Comparison of ENCODE assay signal across 8 mouse cellular contexts in genomic region chr1:73902171-73902991, GRCm38 (mm10).
DNase-seq lines count a peak whose midpoint lies in the region; ATAC-seq and TF ChIP-seq lines count a peak whose summit lies in the region.

No protein-coding gene starts in this region.

- no peaks in the 10 kb centered on the region for H3K27me3 ChIP-seq in C2C12 (ENCODE audit: control insufficient read depth, insufficient read depth, insufficient read length)
- no peaks in the 10 kb centered on the region for H3K27me3 ChIP-seq in heart, adult 2 months (ENCODE audit: control insufficient read depth, insufficient read depth, low read length)
- no peaks in the 10 kb centered on the region for H3K27me3 ChIP-seq in kidney, embryonic 15.5 days
- no peaks in the 10 kb centered on the region for H3K27me3 ChIP-seq in limb, embryonic 15.5 days
- H3K27me3 ChIP-seq in stomach, postnatal 0 days (ENCODE audit: control insufficient read depth, insufficient read depth, low read length): no peaks in the 10 kb centered on the region

- H3K27ac ChIP-seq in heart, adult 2 months: peak overlapping the region; percentile 17; the same call in 1 of the 2 replicates
- H3K27ac ChIP-seq in kidney, embryonic 15.5 days: no peak overlapping the region
- H3K27ac ChIP-seq in limb, embryonic 15.5 days: peak overlapping the region; percentile 68
- H3K27ac ChIP-seq in stomach, postnatal 0 days (replicated peaks): no peak overlapping the region

- H3K79me2 ChIP-seq in C2C12 (ENCODE audit: control insufficient read depth, insufficient read depth): no peaks in the 10 kb centered on the region
- no peaks in the 10 kb centered on the region for H3K79me2 ChIP-seq in heart, adult 2 months (replicated peaks; ENCODE audit: control insufficient read depth, insufficient read depth, low read length)

- peak overlapping the region; percentile 26 for H3K4me2 ChIP-seq in kidney, embryonic 15.5 days
- H3K4me2 ChIP-seq in limb, embryonic 15.5 days: peak overlapping the region; percentile 12; the same call in 1 of the 2 replicates
- H3K4me2 ChIP-seq in stomach, postnatal 0 days (replicated peaks; ENCODE audit: low read depth): no peak overlapping the region

- peak; percentile 61 for TF ChIP-seq CTCF in C2C12 (IDR thresholded peaks at IDR 0.05; ENCODE audit: control insufficient read depth, insufficient read depth, insufficient read length)
- TF ChIP-seq CTCF in heart, adult 2 months (IDR thresholded peaks at IDR 0.05): peak; percentile 86
- peak; percentile 88 for TF ChIP-seq CTCF in stomach, postnatal 0 days (IDR thresholded peaks at IDR 0.05; ENCODE audit: low read depth)

- H3ac ChIP-seq in C2C12 (ENCODE audit: control insufficient read depth, insufficient read length, low read depth): no peak overlapping the region

- peak; percentile 85 for DNase-seq in embryo, embryonic 10 days (ENCODE audit: low spot score)
- peak; percentile 76 to 82 for DNase-seq in heart, adult 2 months
- peak; percentile 20 to 63 for DNase-seq in natural killer cell, adult 2 months (ENCODE audit: low spot score in 2 of 2)
- peak; percentile 80 for DNase-seq in stomach, postnatal 0 days (ENCODE audit: low spot score)

- no peaks in the 10 kb centered on the region for H3K9me3 ChIP-seq in kidney, embryonic 15.5 days (replicated peaks)
- no peaks in the 10 kb centered on the region for H3K9me3 ChIP-seq in limb, embryonic 15.5 days
- no peaks in the 10 kb centered on the region for H3K9me3 ChIP-seq in stomach, postnatal 0 days (ENCODE audit: control insufficient read depth, low read length)

- H3K36me3 ChIP-seq in C2C12 (ENCODE audit: control insufficient read depth, insufficient read depth): no peaks in the 10 kb centered on the region
- no peaks in the 10 kb centered on the region for H3K36me3 ChIP-seq in heart, adult 2 months (ENCODE audit: control insufficient read depth, insufficient read depth, low read length)
- no peaks in the 10 kb centered on the region for H3K36me3 ChIP-seq in kidney, embryonic 15.5 days
- no peaks in the 10 kb centered on the region for H3K36me3 ChIP-seq in limb, embryonic 15.5 days
- no peaks in the 10 kb centered on the region for H3K36me3 ChIP-seq in stomach, postnatal 0 days (ENCODE audit: control insufficient read depth, insufficient read depth, low read length)

- peak; percentile 95 for TF ChIP-seq EP300 in heart, adult 2 months (IDR thresholded peaks at IDR 0.05; ENCODE audit: insufficient read depth, low read depth, low read length)
- no peak for TF ChIP-seq EP300 in stomach, postnatal 0 days (optimal IDR thresholded peaks at IDR 0.05)

- 9% methylated on average over 15 of the region's 16 CpGs for WGBS in heart, adult 2 months
- WGBS in kidney, embryonic 15.5 days: 6% methylated on average over 16 of the region's 16 CpGs
- 7% methylated on average over 16 of the region's 16 CpGs for WGBS in limb, embryonic 15.5 days
- 15% methylated on average over 16 of the region's 16 CpGs for WGBS in stomach, postnatal 0 days

- intact Hi-C loops in heart, adult 2 months (cut with DNase I): loop anchor here (1.0 kb wide), 3 partner anchors 84 to 223 kb away; partner anchors contain the start of gene Rufy4

- no peaks in the 10 kb centered on the region for H3K79me3 ChIP-seq in C2C12 (ENCODE audit: low read depth)

- H3K4me3 ChIP-seq in C2C12 (ENCODE audit: insufficient read depth, poor library complexity, severe bottlenecking): no peak overlapping the region
- H3K4me3 ChIP-seq in heart, adult 2 months: no peak overlapping the region
- H3K4me3 ChIP-seq in kidney, embryonic 15.5 days (replicated peaks): no peak overlapping the region
- H3K4me3 ChIP-seq in limb, embryonic 15.5 days: no peak overlapping the region
- no peak overlapping the region for H3K4me3 ChIP-seq in stomach, postnatal 0 days (ENCODE audit: low read depth, low read length)

- peaks cover 4% of the 10 kb centered on the region for H3K4me1 ChIP-seq in heart, adult 2 months (ENCODE audit: control insufficient read depth, insufficient read depth, low read length)
- peaks cover 26% of the 10 kb centered on the region for H3K4me1 ChIP-seq in kidney, embryonic 15.5 days
- H3K4me1 ChIP-seq in limb, embryonic 15.5 days: peaks cover 29% of the 10 kb centered on the region
- no peaks in the 10 kb centered on the region for H3K4me1 ChIP-seq in stomach, postnatal 0 days (replicated peaks; ENCODE audit: control insufficient read depth, insufficient read depth)

- peak; percentile 60 for ATAC-seq in activated CD4-positive, CD25-positive, alpha-beta regulatory T cell, adult 4 months
- peak; percentile 46; the same call in 1 of the 2 replicates for ATAC-seq in kidney, embryonic 15.5 days (replicated peaks; ENCODE audit: low FRiP score)
- ATAC-seq in limb, embryonic 15.5 days (ENCODE audit: insufficient number of reproducible peaks, low FRiP score, low TSS enrichment, low read depth): peak; percentile 32; the same call in 1 of the 2 replicates
- ATAC-seq in stomach, postnatal 0 days (ENCODE audit: low FRiP score, low TSS enrichment): peak; percentile 44; the same call in 1 of the 2 replicates

- H3K9ac ChIP-seq in heart, adult 2 months (ENCODE audit: low read depth, low read length): 0 out of 2 replicates have a peak overlapping the region, but pooled peaks have one; percentile 21
- no peak overlapping the region for H3K9ac ChIP-seq in kidney, embryonic 15.5 days
- no peak overlapping the region for H3K9ac ChIP-seq in limb, embryonic 15.5 days
- no peak overlapping the region for H3K9ac ChIP-seq in stomach, postnatal 0 days (ENCODE audit: low read length)

- no peak for TF ChIP-seq POLR2A in heart, adult 2 months (IDR thresholded peaks at IDR 0.05; ENCODE audit: insufficient read depth, low read depth, low read length)

TF ChIP-seq in C2C12, 6 proteins besides CTCF, POLR2A, EP300 and RAD21:
- TF ChIP-seq USF1 (IDR thresholded peaks at IDR 0.05; ENCODE audit: low read depth) (no peak), FOSL1 (IDR thresholded peaks at IDR 0.05; ENCODE audit: insufficient read depth, low read length, poor library complexity, severe bottlenecking) (no peak), MYOD1 (IDR thresholded peaks at IDR 0.05; ENCODE audit: control insufficient read depth, insufficient read length, low read depth) (no peak), CEBPB (IDR thresholded peaks at IDR 0.05; ENCODE audit: low read depth) (no peak), MYOG (IDR thresholded peaks at IDR 0.05; ENCODE audit: control insufficient read depth, extremely low read depth, insufficient read length) (no peak)

Comparison
In these comparisons a context has a peak if more than half of its experiments do, and no peak if none do; other contexts are left out.
1. H3K27ac ChIP-seq: peak in heart, adult 2 months (single experiment) and limb, embryonic 15.5 days (single experiment); none in kidney, embryonic 15.5 days (single experiment) and stomach, postnatal 0 days (single experiment).
2. Peak in every context shown above with its lines, with median percentiles within 50 percentile points of each other: CTCF ChIP-seq, ATAC-seq and DNase-seq.